Mouse (Mus musculus) kidney, adult 9 months (tissue): ENCODE data around the gene As3mt.
"Not testable (repeated sequence)": the region's sequence is repeated elsewhere in the genome, so short reads cannot be mapped to it uniquely, and the experiment has no call there.

Experiments used
- DNase-seq: peaks from one replicate; pipeline ENCODE4 v3.0.0; 2022

The As3mt gene

GRCm38 (mm10) chr19:46756221-46756620, 49.0 kb downstream of the As3mt start:
- DNase-seq = peak; percentile 52

GRCm38 (mm10) chr19:46759096-46759495, 51.8 kb downstream of the As3mt start:
- DNase-seq = no peak

- not testable (repeated sequence) for DNase-seq
Measured at GRCm38 (mm10) chr19:46759909-46760308, 52.7 kb downstream of the As3mt start.

GRCm38 (mm10) chr19:46760375-46761160, 53.3 kb downstream of the As3mt start:
- peak; percentile 93 for DNase-seq

- peak; percentile 100 for DNase-seq
Measured at GRCm38 (mm10) chr19:46761247-46761946, 54.1 kb downstream of the As3mt start, which contains the start of gene Cnnm2. Cnnm2 (plus strand) TSS chr19:46761596.

GRCm38 (mm10) chr19:46761971-46762290, 54.7 kb downstream of the As3mt start:
- DNase-seq = no peak

GRCm38 (mm10) chr19:46762291-46762991, 55.2 kb downstream of the As3mt start:
- DNase-seq = peak; percentile 32

GRCm38 (mm10) chr19:46762992-46763342, 55.7 kb downstream of the As3mt start:
- no peak for DNase-seq

- no peak for DNase-seq
Measured at GRCm38 (mm10) chr19:46763356-46763755, 56.1 kb downstream of the As3mt start.

GRCm38 (mm10) chr19:46763932-46764762, 56.9 kb downstream of the As3mt start:
- no peak for DNase-seq

- DNase-seq = no peak
Measured at GRCm38 (mm10) chr19:46764763-46765117, 57.5 kb downstream of the As3mt start.

- DNase-seq = no peak
Measured at GRCm38 (mm10) chr19:46766125-46766524, 58.9 kb downstream of the As3mt start.

GRCm38 (mm10) chr19:46769759-46770158, 62.5 kb downstream of the As3mt start:
- DNase-seq = no peak

- no peak for DNase-seq
Measured at GRCm38 (mm10) chr19:46771801-46772200, 64.5 kb downstream of the As3mt start.

- DNase-seq = no peak
Measured at GRCm38 (mm10) chr19:46776391-46776790, 69.1 kb downstream of the As3mt start.

- DNase-seq = no peak
Measured at GRCm38 (mm10) chr19:46776850-46777249, 69.6 kb downstream of the As3mt start.

- DNase-seq = no peak
Measured at GRCm38 (mm10) chr19:46777928-46778680, 70.8 kb downstream of the As3mt start.

GRCm38 (mm10) chr19:46779130-46779529, 71.9 kb downstream of the As3mt start:
- not testable (repeated sequence) for DNase-seq

- DNase-seq = no peak
Measured at GRCm38 (mm10) chr19:46784038-46784437, 76.8 kb downstream of the As3mt start.

- no peak for DNase-seq
Measured at GRCm38 (mm10) chr19:46784502-46784901, 77.2 kb downstream of the As3mt start.

GRCm38 (mm10) chr19:46785633-46786032, 78.4 kb downstream of the As3mt start:
- DNase-seq = no peak

GRCm38 (mm10) chr19:46789782-46790181, 82.5 kb downstream of the As3mt start:
- DNase-seq = no peak
